Mouse (Mus musculus) liver, adult 2 months (tissue): Measurements from ENCODE around the gene Mettl5.

Source experiments
- CTCF ChIP-seq: fragments of 200-500 bp; IDR thresholded peaks from 2 replicates; pipeline ENCODE4 v1.5.1; 2011; ENCODE audit warnings: low read depth, low read length, control low read depth
- POLR2A ChIP-seq: fragments of 200-500 bp; IDR thresholded peaks from 2 replicates; pipeline ENCODE4 v1.6.1; 2011; ENCODE audit warnings: low read length, control low read depth; ENCODE audit not compliant: insufficient read depth; ENCODE audit errors: extremely low read depth

DNA sequence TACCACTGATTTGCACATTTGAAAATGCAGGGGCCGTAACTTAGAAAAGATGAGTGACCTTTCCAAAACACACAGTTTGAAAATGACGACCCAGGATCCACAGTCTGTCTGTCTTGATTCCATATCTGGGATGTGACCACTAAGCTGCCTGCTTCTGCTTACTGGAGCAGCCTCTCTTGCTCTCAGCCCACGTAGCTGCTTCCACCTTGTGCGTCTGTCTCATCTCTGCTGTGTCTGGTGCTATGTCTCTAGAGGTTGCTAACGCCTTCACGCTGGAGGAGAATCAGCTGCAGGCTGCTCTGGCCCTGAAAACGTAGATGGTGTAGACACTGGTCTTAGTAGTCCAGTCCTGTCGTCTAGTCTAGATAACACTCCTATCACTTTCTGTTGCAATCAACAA, 55.3 kb downstream of the Mettl5 start:
- TF ChIP-seq CTCF: no peak
- TF ChIP-seq POLR2A: no peak
